Mouse (Mus musculus) intestine, postnatal 0 days (tissue): ENCODE measurements around the gene Dcun1d4. TPM values are rescaled to one million over a fixed set of nuclear protein-coding genes. Genes with fewer than 3 reads are reported as not detected.

ENCODE experiments used
- ATAC-seq: fragments of 200-750 bp; cut with Nextera tagmentation; 2 replicates; pipeline ENCODE4 v1.8.0; 2017; ENCODE audit warnings: mild to moderate bottlenecking, moderate TSS enrichment, moderate library complexity
- H3K27ac ChIP-seq: fragments of 300-500 bp; sonication (generic); 2 replicates; pipeline ENCODE4 v1.5.1; 2014; ENCODE audit warnings: mild to moderate bottlenecking, low read depth, low read length, moderate library complexity
- H3K27me3 ChIP-seq: fragments of 300-500 bp; sonication (generic); replicated peaks from 2 replicates; pipeline ENCODE4 v1.6.1; 2014; ENCODE audit warnings: low read length, mixed read lengths; ENCODE audit not compliant: control insufficient read depth, insufficient read depth
- H3K36me3 ChIP-seq: fragments of 300-500 bp; sonication (generic); 2 replicates; pipeline ENCODE4 v1.6.1; 2014; ENCODE audit warnings: mild to moderate bottlenecking, moderate library complexity; ENCODE audit not compliant: control insufficient read depth, insufficient read depth
- H3K4me1 ChIP-seq: fragments of 300-500 bp; sonication (generic); replicated peaks from 2 replicates; pipeline ENCODE4 v1.6.1; 2014; ENCODE audit warnings: antibody characterized with exemption, low read length, mixed read lengths; ENCODE audit not compliant: control insufficient read depth, insufficient read depth
- H3K4me2 ChIP-seq: fragments of 300-500 bp; sonication (generic); replicated peaks from 2 replicates; pipeline ENCODE4 v1.6.1; 2014; ENCODE audit warnings: low read depth, mild to moderate bottlenecking, moderate library complexity
- H3K4me3 ChIP-seq: fragments of 300-500 bp; sonication (generic); 2 replicates; pipeline ENCODE4 v1.5.1; 2014; ENCODE audit warnings: low read depth, low read length
- H3K9ac ChIP-seq: fragments of 300-500 bp; sonication (generic); 2 replicates; pipeline ENCODE4 v1.6.1; 2014; ENCODE audit warnings: mild to moderate bottlenecking, low read depth, low read length
- H3K9me3 ChIP-seq: fragments of 300-500 bp; sonication (generic); 2 replicates; pipeline ENCODE4 v1.6.1; 2016; ENCODE audit warnings: mixed run types; ENCODE audit not compliant: control insufficient read depth
- CTCF ChIP-seq: sonication (generic); IDR thresholded peaks from 2 replicates; pipeline ENCODE4 v1.5.1; 2016; ENCODE audit warnings: low read depth, mild to moderate bottlenecking, control low read depth, antibody characterized with exemption, moderate library complexity
- WGBS: fragments of 180-500 bp; shearing (Covaris S2); extraction: QIAGEN DNeasy Blood & Tissue Kit; methylation state at CpG from one replicate; pipeline ENCODE4 v1.1.7; 2014; 5-methylcytosine and 5-hydroxymethylcytosine counted together
- polyA plus RNA-seq: library from polyadenylated mRNA; unstranded; fragments of >200 nt; fragmentation: Nextera tagmentation; extraction: Ambion mirVana; gene quantifications from 2 replicates; pipeline ENCODE4 v1.2.1, GENCODE M21; 2015

Dcun1d4 gene
- polyA plus RNA-seq, 1 experiment from 2014 or later, result 16.3 TPM

- no peak overlapping the region for H3K9ac ChIP-seq
- peak; percentile 67 for TF ChIP-seq CTCF
- ATAC-seq, result no peak
- no peaks in the 10 kb centered on the region for H3K9me3 ChIP-seq
- H3K36me3 ChIP-seq, result peaks cover 11% of the 10 kb centered on the region
- H3K27ac ChIP-seq, result no peak overlapping the region
- H3K4me1 ChIP-seq, result no peaks in the 10 kb centered on the region
- no peak overlapping the region for H3K4me2 ChIP-seq
- no peak overlapping the region for H3K4me3 ChIP-seq
- no peaks in the 10 kb centered on the region for H3K27me3 ChIP-seq
- WGBS, result 72% methylated on average over 3 of the region's 3 CpGs
Measured at GRCm38 (mm10) chr5:73602865-73603264, 122.1 kb downstream of the Dcun1d4 start.

DNA sequence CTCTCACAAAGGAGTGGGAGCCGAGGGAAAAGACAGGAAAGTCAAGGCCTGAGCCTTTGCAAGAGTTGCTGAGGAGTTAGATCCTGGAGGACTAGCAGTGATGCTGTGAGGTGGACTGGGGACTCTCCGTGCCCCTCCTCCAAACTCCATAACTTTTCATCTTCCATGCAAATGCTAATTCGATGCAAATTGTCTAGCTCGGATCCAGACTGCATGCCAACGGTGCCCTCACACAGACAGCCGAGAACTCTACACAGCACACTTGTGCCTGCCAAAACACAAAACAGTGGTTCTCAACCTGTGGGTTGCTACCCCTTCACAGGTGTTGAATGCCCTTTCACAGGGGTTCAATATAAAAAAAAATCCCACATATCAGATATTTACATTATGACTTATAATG lies 123.7 kb downstream of the Dcun1d4 start:
- WGBS, result 93% methylated on average over 6 of the region's 6 CpGs
- ATAC-seq, result no peak

DNA sequence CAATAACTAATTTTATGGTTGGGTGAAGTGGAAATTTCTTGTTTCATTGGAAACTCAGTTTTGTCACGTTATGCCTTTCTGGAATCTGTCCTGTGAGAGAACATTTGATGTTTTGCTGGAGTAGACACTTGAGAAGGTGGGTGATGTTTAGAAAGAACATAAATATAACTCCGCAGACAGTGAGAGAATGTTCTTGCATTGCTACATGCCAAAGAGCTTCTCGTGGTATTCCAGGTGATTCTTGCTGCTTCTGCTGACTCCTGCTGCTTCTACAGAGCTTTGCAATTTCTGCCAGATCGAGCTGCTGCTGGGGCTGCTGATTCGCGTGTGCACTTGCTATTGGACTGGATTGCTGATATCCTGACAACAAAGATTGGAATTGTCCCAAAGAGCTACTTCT lies 124.2 kb downstream of the Dcun1d4 start:
- no peak for ATAC-seq
- Histone ChIP-seq H3K27ac (no peak overlapping the region), H3K4me2 (no peak overlapping the region), H3K9ac (no peak overlapping the region), H3K4me1 (no peaks in the 10 kb centered on the region), H3K36me3 (peaks cover 19% of the 10 kb centered on the region), H3K9me3 (no peaks in the 10 kb centered on the region), H3K27me3 (no peaks in the 10 kb centered on the region), H3K4me3 (no peak overlapping the region)
- TF ChIP-seq CTCF, result no peak
- 83% methylated on average over 6 of the region's 6 CpGs for WGBS

More for the DNA sequence above, 123.7 kb downstream of the Dcun1d4 start:
- H3K4me2 ChIP-seq, result no peak overlapping the region
- H3K9me3 ChIP-seq, result no peaks in the 10 kb centered on the region
- peaks cover 19% of the 10 kb centered on the region for H3K36me3 ChIP-seq
- no peak overlapping the region for H3K27ac ChIP-seq
- no peak overlapping the region for H3K9ac ChIP-seq
- no peak overlapping the region for H3K4me3 ChIP-seq
- no peaks in the 10 kb centered on the region for H3K4me1 ChIP-seq
- TF ChIP-seq CTCF, result no peak
- H3K27me3 ChIP-seq, result no peaks in the 10 kb centered on the region

Other genes starting within 250 kb of the Dcun1d4 start
- 27.8 and 28.2 TPM in 2 replicates for gene Fryl, start 224.4 kb upstream of the Dcun1d4 start, polyA plus RNA-seq
- gene Ociad1, start 188.2 kb upstream of the Dcun1d4 start, polyA plus RNA-seq, result 153 and 156 TPM in 2 replicates
- 225 and 241 TPM in 2 replicates for gene Ociad2, start 140.0 kb upstream of the Dcun1d4 start, polyA plus RNA-seq
- gene Cwh43, start 74.9 kb upstream of the Dcun1d4 start, polyA plus RNA-seq, result 0.34 and 0.84 TPM in 2 replicates
- gene Lrrc66, start 151.5 kb downstream of the Dcun1d4 start, polyA plus RNA-seq, result 14.6 and 15.3 TPM in 2 replicates
- gene Sgcb, start 166.8 kb downstream of the Dcun1d4 start, polyA plus RNA-seq, result 8.2 and 8.5 TPM in 2 replicates
- gene Spata18, start 170.4 kb downstream of the Dcun1d4 start, polyA plus RNA-seq, result 0.17 and 0.18 TPM in 2 replicates